Mouse (Mus musculus): ENCODE measurements around the gene Tspan17.

DNA sequence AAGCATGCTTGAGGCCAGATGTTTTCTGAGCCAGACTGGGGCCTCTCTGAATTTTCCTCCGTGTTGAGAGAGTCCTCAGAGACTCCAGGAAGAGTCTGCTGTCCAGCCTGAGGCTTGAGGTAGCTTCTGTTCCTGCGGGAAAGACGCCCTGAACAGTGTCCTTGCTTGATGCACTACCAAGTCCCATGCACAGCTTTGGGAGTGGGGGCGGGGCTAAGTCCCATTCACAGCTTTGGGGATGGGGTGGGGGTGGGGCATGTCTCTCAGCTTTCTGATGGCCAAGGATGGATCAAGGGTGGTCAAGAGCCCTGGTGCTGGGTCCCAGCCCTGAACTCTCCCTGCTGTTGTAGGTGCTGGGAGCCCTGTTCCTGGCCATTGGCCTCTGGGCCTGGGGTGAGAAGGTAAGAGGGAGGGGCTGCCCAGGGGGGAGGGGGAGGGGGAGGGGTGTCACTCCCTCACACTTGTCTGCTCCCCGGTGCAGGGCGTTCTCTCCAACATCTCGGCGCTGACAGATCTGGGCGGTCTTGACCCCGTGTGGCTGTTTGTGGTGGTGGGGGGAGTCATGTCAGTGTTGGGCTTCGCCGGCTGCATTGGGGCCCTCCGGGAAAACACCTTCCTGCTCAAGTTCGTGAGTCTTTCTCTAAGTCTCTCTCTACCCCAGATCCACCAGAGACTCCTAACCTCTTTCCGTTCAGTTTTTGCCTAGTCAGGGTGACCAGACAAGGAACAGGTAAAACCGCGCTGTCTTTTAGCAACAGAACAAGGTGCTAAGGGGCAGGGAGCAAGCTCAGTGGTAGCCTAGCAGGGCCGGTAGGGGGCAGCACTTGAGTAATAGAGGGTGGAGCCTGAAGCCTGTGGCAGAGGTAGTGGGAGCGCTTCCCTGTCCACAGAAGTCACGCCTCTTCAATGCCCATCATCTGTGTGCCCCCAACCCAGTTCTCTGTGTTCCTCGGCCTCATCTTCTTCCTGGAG is 3.4 kb downstream of the Tspan17 start:
- TF ChIP-seq POLR2A (IDR thresholded peaks at IDR 0.05; ENCODE audit: borderline replicate concordance, insufficient read depth, low read length), result no peak
- TF ChIP-seq CTCF (IDR thresholded peaks at IDR 0.05; ENCODE audit: borderline replicate concordance, insufficient read depth, low read depth, low read length), result peak; percentile 51; the same call in 1 of the 2 replicates

Data from cerebellum, adult 2 months (tissue).